Mouse (Mus musculus): ENCODE results near the gene Dna2.

Dna2 gene

GRCm38 (mm10) chr10:63011556-63011955 is 64.7 kb downstream of the Dna2 start:
- TF ChIP-seq GATA4 (IDR thresholded peaks at IDR 0.05; ENCODE audit: insufficient replicate concordance, low read length), result no peak

GRCm38 (mm10) chr10:63013476-63013875 is 66.7 kb downstream of the Dna2 start:
- no peak for TF ChIP-seq GATA4 (IDR thresholded peaks at IDR 0.05; ENCODE audit: insufficient replicate concordance, low read length)

GRCm38 (mm10) chr10:63014168-63014567 is 67.3 kb downstream of the Dna2 start:
- TF ChIP-seq GATA4 (IDR thresholded peaks at IDR 0.05; ENCODE audit: insufficient replicate concordance, low read length), result no peak

GRCm38 (mm10) chr10:63019304-63019703 is 72.5 kb downstream of the Dna2 start:
- no peak for TF ChIP-seq GATA4 (IDR thresholded peaks at IDR 0.05; ENCODE audit: insufficient replicate concordance, low read length)

- TF ChIP-seq GATA4 (IDR thresholded peaks at IDR 0.05; ENCODE audit: insufficient replicate concordance, low read length), result no peak
These were observed 74.9 kb downstream of the Dna2 start for GRCm38 (mm10) chr10:63021702-63022101.

GRCm38 (mm10) chr10:63022541-63023120 is 75.8 kb downstream of the Dna2 start:
- TF ChIP-seq GATA4 (IDR thresholded peaks at IDR 0.05; ENCODE audit: insufficient replicate concordance, low read length), result no peak

- peak; percentile 52; the same call in 1 of the 2 replicates for TF ChIP-seq GATA4 (IDR thresholded peaks at IDR 0.05; ENCODE audit: insufficient replicate concordance, low read length)
These were observed 76.4 kb downstream of the Dna2 start for GRCm38 (mm10) chr10:63023121-63023748.

Data from liver, adult (tissue).